Mouse (Mus musculus) MN1 (cell line): ENCODE data around the gene Nckap5.
"Not testable (repeated sequence)": the region's sequence is repeated elsewhere in the genome, so short reads cannot be mapped to it uniquely, and the experiment has no call there.

Experiments used
- DNase-seq: peaks from one replicate; pipeline ENCODE4 v3.0.0-alpha.2; 2016; ENCODE audit warnings: low spot score

Gene Nckap5

DNA sequence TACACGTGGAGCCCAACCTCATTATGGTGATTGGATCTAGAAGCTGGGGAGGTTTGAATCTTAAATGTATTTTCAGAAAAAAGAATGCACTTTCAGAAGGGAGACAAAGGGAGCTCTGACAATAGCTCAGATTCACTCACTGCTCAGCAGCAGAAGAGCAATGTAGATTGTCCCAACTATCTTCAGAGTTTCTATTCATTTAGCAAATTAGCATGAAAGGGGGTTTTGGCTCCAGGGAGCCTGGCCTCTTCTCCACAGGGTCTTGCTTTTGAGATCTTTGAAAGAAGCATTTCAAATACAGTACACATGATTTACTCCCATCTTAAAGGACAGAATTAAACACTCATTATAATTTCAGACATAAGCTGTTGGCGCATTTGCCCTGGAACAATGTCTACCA, 662.5 kb downstream of the Nckap5 start:
- DNase-seq: no peak

DNA sequence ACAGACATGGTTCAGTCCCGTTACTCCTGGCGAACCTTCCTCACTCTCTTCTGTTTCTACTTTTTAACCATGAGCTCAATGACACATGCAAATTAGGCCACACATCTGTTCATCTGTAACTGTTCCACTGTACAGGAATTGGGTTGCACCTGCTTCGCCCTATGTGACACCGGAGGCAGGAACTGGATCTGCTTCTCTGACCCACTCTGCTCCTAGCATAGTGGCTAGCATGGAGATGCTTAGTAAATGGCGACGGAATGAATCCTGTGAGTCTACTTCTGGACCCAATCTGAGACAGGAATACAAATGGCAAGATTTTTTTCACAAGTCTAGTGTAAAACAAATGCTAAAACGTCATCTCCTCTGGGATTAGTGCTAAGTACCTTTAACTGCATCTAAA, 663.1 kb downstream of the Nckap5 start:
- DNase-seq: no peak

DNA sequence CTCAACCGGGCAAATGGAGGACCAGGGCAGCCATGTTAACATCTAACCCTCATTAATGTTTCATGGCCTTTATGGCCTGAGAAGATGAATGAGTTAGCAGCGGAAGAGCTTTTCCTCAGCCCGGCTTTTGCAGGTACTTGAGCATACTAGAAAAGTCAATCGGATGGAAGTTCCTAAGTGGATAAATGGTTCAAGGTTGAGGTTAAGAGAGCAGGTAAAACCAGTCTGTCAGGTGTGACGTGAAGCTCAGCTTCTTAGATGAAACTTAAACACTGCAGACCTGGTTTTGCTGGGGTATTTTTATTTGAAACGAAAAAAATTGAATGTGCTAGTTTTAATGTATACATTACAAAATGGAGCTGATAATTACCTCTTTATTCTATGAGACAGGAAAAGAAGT, 671.3 kb downstream of the Nckap5 start:
- no peak for DNase-seq

DNA sequence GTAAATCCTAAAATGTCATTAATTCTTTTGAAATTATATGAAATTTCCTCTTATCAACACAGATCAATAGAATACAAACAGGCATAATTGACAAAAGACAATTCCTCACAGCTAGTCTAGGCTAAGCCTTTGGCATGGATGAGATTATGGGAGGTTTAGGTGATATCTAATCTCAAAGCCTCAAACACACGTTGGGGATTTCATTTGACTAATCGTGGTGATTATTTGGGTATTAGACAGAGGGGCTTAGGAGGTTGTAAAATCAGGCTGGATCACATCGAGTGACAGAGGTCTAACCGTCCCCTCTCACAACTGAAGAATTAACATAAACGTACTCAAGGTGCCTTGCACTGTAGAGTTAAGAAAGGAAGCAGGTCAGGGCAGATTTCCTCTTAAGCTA, 674.8 kb downstream of the Nckap5 start:
- DNase-seq: no peak

DNA sequence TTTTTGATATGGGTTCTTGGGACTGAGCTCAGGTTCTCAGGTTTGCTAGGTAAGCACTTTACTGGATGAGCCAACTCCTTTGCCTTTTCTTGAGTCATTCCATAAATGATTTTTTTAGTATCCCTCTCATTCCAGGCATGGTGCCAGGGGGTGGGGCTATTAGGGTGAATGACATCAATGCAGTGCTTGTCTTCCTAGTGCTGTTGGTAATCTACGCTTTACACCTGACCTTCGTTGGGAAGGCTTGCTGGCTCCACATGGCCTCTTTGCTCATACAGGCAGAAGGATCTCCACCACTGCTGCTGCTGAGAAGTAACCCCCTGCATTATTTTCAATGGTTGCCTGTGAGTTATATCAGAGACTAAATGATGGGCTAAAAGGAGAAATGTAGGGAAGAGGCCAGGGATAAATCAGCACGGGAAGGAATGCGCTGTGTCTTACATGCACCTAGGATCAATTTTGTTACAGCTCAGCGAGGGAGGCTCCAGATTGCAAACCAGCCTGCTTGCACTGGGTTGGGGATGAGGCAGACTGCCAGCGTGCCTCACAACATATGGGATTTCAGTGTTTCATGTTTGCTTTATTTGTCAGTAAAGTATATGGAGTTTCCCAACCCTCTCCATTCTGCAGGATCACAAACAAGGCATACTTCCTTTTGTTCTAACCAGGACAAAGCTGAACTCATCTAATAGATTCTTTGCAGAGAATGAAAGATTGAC, 676.9 kb downstream of the Nckap5 start:
- no peak for DNase-seq

DNA sequence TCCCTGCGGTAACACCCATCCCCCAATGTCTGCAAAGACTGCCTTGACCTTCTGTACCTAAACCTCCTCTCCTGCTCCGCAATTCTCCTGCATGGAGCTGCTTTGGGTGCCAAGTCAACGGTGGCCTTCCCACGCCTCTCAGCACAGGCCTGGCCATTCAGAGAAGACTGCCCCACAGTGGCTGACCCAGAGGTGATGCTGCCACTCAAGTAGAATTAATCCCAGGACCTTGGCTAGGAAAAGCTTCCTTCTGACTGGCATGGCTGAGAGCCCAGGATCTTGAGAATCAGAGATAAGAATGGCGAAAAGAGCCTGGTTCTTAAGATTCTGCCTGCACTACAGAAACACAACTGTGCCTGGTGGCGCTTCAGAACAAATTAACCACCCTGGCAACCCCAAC, 678.4 kb downstream of the Nckap5 start:
- DNase-seq: no peak

DNA sequence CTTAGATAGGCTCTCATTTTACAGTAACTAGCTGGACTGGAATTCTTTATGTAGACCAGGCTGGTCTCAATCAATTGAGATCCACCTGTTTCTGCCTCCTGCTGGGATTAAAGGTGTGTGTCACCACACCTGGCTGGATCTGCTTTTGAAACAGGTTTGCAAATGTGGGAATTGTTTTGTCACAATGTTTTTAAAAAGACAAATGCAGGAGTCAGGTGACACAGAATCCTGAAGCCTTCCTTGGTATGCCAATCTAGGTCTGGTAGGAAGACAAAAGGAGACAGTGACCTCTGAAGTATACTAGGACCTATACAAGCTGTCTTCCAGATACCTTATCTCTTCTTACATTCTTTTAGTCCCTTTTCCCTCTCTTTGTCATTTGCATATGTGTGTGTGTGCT, 680.6 kb downstream of the Nckap5 start:
- no peak for DNase-seq

DNA sequence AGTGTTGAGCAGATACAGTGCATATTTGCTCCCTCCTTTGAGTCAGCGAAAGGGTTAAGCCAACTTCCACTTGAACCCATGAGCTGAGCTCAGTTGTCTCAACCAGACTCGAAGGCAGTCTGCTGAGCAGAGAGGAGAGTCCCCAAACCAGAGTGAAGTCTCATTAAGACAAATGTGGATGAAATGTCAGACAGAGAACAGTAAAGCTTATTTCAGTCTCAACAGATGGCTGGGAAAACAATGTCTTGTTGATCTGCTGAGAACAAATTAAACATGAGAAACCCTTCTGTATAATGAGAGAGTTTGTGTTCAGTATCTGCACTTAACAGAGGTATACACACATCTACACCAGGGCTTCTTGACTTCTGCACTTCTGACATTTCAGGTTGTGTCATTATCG, 694.9 kb downstream of the Nckap5 start:
- DNase-seq: no peak

DNA sequence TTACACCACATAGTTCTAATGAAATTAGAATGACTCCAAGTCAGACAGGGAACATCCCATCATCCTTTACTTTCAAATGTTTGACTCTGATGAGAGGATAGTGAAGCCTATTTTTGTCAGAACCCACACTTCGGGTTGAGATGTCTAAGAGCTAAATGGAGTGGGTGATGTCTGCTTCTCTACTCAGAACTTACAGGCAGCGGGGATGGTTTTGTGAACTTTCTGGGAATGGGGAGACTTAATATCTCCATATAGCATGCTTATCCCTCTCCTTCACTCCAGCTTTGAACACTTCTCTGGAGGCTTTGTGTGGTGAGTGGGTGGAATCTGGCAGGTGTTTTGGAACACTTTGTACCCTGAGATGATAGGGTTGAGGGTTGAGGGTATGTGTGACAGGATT, 698.3 kb downstream of the Nckap5 start:
- no peak for DNase-seq

DNA sequence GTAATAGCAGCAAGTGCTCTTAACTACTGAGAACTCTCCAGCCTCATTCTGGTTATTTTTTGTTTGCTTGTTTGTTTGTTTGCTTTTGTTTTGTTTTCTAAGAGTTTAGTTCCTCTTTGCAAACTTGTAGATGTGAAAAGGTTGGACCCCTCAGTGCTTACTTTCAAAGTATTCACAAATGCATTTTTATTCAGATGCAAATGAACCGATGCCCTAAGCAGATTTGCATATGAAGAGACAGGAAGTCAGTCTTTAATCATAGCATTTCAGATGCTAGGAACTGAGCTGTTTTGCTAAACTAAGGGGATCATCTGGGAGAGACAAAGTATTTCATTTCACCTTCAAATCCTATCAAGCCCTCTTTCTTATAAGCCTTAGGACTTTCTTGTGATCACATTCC, 701.5 kb downstream of the Nckap5 start:
- no peak for DNase-seq

DNA sequence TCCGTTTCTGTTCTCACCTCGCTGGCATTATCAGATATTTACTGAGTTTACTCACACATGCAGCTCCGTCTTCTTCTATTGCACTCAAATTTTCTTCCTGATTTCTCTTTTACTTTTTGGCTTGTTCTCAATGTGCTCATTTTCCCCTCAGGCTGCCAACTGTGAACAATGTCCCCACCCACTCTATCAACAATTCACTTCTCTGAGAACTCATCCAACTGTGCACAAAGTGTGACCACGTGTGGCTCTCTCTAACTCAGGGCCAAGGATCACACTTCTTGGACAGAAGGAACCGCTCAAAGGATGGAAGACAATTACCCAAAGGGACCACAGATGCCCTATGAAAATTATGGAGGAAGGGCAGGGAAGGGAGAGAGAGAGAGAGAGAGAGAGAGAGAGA, 707.5 kb downstream of the Nckap5 start:
- DNase-seq: no peak

DNA sequence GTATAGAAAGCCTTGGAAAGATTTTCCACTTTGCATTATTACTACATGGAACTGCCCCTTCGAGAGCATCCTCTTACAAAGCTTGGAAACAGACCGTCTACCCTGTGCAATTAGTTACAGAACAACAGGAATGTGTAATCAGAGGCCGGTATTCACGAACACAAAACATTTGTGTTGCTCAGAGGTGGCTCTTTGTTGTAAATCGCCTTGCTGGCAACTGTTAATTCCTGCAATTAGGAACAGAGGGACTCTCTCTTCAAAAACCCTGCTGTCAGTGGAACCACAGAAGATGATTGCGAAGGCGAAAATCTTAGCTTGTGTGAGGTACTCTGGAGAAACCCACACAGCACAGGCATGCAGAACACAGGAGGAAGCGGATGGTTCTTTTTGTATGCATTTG, 710.1 kb downstream of the Nckap5 start:
- DNase-seq: no peak

DNA sequence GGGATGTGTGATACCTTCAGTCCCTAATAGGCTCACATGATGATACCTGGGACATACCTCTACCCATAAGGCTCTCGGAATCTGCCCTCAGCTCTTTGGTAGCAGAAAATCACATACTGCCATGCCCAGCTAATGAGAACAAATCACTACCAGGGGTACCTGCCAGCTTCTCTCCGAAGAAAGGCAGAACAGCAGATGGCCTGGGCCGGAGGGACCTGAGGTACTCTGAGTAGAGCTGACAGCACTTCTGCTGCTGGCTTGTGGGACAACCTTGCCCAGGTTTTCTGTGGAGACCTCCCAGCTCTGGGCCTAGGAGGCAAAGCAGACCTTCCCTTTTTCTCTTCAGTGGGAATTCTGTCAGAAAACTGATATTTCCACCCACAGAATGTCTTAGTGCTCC, 714.6 kb downstream of the Nckap5 start:
- DNase-seq: no peak

DNA sequence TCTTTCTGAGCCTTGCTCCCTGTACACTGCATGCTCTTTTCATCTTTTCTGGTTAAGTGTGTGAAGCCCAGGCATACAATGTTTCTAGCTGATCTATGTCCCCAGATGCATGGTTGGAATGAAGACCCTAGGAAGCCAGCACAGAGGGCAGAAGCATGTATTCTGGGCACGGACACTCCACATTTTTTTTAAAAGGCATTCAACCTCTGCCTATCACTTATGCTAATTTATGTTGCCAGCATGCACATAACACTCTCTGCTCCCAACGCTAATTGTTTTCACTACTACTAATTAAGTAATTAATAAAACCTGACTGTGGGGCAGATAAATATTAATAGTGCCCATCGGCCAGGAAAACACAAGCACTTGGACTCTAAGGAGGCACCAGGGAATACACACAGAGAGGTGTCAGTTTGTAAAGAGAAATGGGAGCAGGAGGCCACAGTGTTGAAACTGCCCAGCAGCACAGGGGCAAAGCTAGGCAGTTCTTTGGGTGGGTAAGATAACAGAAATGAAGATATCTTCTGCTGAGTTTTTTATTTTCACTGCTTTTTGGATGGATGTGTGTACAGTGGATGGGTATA, 724.8 kb downstream of the Nckap5 start:
- no peak for DNase-seq

DNA sequence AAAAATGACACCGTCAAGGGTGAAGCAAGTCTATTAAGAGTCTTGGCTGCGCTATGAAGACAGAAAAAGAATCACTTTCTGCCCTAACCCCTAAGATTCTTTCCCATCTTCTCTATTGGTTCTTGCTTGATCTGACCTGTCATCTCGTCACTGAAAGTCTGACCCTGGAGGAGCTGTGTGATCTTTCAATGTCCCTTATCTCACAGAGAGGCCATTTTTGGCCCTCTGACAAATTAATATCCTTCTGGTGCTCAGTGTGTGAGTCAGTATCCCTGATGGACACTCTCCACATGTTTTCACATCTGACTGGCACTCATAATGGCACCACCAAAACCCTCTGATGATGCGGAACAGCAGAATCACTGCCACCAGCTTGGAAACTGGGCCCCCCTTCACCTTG, 736.3 kb downstream of the Nckap5 start:
- no peak for DNase-seq

DNA sequence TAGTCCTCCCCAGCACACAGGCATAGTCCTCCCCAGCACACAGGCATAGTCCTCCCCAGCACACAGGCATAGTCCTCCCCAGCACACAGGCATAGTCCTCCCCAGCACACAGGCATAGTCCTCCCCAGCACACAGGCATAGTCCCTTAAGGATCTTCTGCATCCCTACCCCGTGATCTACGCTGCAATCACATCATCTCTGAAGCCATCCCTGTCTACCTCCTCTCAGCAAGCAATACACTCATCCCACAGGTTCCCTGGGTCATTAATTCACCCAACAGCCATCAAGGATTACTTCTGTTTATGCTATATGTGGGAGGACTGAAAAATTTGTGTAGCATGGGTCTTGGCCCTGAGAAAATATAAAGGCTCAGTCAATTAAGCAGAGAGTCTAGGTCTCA, 738.6 kb downstream of the Nckap5 start:
- not testable (repeated sequence) for DNase-seq

DNA sequence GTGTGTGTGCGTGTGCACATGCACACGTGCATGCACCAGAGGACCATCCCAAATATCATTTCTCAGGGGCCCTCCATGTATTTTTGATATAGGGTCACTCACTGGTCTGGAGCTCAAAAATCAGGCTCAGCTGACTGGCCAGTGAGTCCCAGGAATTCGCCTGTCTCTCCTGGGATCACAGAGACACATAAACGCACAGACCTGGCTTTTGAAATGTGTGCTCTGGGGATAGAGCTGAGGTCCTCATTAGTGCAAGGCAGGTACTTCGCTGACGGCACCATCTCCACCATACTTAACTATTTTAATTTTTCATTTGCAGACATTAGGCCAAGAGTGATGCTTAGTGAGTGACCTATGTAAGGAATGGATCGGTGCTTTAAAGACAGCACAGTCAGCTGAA, 743.4 kb downstream of the Nckap5 start:
- no peak for DNase-seq

DNA sequence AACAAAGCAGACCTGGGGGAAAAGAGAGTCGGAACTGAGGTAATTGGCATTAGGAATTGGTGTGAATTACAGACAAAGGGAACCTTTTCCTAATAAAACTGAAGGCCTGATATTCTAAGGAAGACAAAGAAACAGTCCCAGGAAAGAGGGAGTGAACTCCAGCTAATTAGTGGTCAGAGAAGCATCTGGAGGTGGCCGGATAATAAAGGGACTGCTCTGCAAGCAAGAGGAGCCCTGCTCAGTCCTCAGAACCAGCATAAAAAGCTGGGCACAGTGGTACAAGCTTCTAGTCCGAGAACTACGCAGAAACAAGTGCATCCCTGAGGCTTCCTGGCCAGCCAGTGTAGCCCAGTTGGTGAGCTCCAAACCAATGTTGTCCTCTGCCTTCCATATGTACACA, 754.3 kb downstream of the Nckap5 start:
- no peak for DNase-seq

DNA sequence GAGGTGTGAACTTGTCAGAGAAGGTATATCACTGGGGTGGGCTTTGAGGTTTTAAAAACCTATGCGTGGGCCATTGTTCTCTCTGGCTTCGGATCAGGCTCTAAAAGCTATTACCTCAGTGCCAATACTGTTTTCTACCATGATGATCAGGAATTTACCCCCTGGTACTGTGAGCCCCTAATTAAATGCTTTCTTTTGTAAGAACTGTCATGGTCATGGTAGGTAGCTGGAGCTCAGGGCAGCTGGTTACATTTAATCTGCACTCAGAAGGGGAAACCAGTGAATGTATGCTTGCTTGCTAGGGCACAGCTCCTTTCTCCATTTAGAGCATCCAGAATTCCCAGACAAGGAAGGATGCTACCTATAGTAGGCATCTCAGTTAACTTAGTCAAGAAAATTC, 759.7 kb downstream of the Nckap5 start:
- no peak for DNase-seq

DNA sequence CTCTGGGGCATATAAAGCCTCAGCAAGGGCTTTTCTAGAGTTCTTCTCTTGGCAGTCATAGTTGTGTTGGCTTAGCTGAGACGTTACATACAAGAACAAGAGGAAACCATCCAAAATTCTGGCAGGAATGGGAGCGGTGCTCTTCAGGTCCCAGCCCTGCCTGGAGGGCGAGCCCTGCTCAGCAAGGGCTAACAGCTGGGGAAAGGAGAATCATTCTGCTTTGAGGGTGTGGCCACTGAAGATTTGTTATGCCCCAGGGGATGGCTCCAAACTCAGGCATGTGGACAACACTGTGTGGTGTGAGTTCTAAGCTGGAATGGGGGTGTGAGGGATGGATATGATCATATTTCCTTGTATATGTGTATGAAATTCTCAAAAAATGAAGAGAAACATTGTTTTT, 779.1 kb downstream of the Nckap5 start:
- no peak for DNase-seq

DNA sequence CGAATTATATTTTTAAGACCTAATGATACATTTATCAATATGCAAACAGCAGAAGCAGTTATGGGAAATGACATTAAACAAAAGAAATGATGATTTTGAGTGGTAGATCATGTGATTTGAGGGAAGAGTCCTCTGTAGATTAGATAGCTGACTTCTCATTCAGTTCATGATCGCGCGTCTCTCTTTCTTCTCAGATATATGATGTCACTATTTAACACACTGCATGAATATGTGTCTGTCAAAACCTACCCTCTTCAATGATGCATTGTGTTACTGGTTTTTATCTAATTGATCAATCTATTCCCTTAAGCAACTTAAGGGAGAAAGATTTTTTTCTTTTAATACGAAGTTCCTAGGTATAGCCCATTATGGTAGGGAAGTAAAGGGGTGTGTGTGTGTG, 787.7 kb downstream of the Nckap5 start:
- no peak for DNase-seq

DNA sequence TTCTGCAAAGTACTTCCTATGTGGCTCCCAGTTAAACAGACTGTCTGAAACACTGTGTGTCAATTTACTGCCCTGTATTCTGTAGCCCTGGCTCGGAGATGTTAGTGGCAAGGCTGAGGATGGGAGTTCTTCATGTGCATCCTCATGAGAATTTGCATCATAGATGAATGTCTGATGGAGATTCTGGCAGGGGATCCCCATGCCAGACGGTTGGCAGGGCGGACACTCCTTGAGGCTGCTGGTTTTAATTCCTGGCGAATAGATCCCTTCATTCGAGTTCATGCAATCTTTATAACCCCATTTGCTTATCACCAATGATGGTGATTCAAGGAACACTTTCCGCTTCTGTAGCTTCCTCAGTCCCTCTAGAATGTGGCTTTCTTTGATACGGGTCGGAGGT, 803.1 kb downstream of the Nckap5 start:
- no peak for DNase-seq

DNA sequence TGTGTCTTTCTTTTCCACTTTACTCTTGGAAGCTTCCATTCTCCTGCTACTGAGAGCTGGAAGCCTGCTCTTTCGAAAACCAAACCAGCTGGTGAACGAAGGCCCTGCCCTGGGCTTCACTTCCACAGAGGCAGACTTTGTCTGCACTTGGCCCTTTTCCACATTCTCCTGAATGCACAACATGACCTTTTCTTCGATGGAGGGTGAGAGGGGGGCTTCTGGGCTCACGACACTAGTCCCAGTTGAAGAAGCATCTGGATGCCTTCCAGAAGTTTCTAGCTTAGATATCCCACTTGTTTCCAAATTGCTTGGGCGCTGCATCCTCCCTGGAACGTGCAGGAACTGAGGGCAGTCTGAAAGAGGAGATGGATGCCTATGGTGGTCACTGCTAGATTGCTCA, 806.1 kb downstream of the Nckap5 start:
- no peak for DNase-seq

DNA sequence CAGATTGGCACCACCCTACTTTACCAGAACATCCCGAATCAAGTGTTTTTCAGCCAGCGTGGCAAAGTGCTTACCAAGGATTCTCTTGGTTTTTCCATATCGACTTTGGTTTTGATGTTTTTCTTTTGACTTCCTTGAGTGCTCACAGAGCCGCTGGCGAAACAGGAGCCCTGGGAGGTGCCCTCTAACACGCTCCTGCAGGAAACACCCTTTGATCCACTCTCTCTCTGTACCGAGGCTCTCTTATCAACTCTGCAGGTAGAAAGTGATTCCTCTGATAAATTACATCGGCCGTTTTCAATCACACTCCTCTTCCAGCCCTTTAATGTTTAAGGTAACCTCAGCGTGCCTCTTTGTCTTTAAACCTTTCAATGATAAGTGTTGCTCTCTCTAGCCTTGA, 807.6 kb downstream of the Nckap5 start:
- DNase-seq: no peak
